Mouse (Mus musculus) neural tube, embryonic 12.5 days (tissue): ENCODE measurements at regions not wholly inside any gene's neighbourhood (a gene's known extent, or its start where the extent isn't known, plus 50 kb on each side); places are given as distances from the start of the nearest gene placed in this dataset.

Experiments used
- ATAC-seq: fragments of 200-750 bp; cut with Nextera tagmentation; 2 replicates; pipeline ENCODE4 v1.8.0; 2017; ENCODE audit warnings: low read depth, mild to moderate bottlenecking, moderate TSS enrichment, moderate library complexity; ENCODE audit not compliant: low FRiP score
- H3K27ac ChIP-seq: fragments of 300-500 bp; sonication (generic); 2 replicates; pipeline ENCODE4 v1.5.1; 2016
- H3K27me3 ChIP-seq: fragments of 300-500 bp; sonication (generic); replicated peaks from 2 replicates; pipeline ENCODE4 v1.6.1; 2016; ENCODE audit warnings: mild to moderate bottlenecking
- H3K36me3 ChIP-seq: fragments of 300-500 bp; sonication (generic); 2 replicates; pipeline ENCODE4 v1.6.1; 2016; ENCODE audit warnings: mild to moderate bottlenecking
- H3K4me1 ChIP-seq: fragments of 300-500 bp; sonication (generic); 2 replicates; pipeline ENCODE4 v1.6.1; 2016
- H3K4me2 ChIP-seq: fragments of 300-500 bp; sonication (generic); replicated peaks from 2 replicates; pipeline ENCODE4 v1.6.1; 2016; ENCODE audit warnings: mild to moderate bottlenecking
- H3K4me3 ChIP-seq: fragments of 300-500 bp; sonication (generic); 2 replicates; pipeline ENCODE4 v1.5.1; 2016
- H3K9ac ChIP-seq: fragments of 300-500 bp; sonication (generic); 2 replicates; pipeline ENCODE4 v1.6.1; 2016; ENCODE audit warnings: mild to moderate bottlenecking
- H3K9me3 ChIP-seq: fragments of 300-500 bp; sonication (generic); 2 replicates; pipeline ENCODE4 v1.6.1; 2016; ENCODE audit warnings: mild to moderate bottlenecking
- WGBS: fragments of 180-500 bp; shearing (Covaris S2); methylation state at CpG from one replicate; pipeline ENCODE4 v1.1.7; 2016; 5-methylcytosine and 5-hydroxymethylcytosine counted together

DNA sequence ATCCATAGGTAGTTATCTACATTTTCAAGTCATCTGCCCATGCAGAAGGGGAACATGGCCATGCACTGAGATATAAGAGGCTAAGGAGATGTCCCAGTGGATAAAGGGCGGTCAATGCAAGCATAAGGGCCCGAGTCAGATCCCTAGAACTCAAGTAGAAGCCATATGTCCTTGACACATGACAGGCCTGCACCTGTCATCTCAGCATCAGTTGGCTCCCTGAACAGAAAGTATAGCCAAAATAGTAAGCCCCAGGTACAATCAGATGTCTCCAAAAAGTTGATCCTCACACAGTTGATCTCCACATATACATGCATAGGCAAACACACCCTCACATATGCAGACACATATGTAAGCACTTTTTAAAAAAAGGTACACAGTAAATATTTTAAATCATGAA lies 152.0 kb downstream of the Cox18 start:
- H3K27me3 ChIP-seq: no peaks in the 10 kb centered on the region
- H3K27ac ChIP-seq: no peak overlapping the region
- no peaks in the 10 kb centered on the region for H3K9me3 ChIP-seq
- H3K4me2 ChIP-seq: no peak overlapping the region
- H3K36me3 ChIP-seq: no peaks in the 10 kb centered on the region
- 92% methylated on average over 2 of the region's 2 CpGs for WGBS
- H3K4me3 ChIP-seq: no peak overlapping the region
- no peak overlapping the region for H3K9ac ChIP-seq
- no peaks in the 10 kb centered on the region for H3K4me1 ChIP-seq
- no peak for ATAC-seq

DNA sequence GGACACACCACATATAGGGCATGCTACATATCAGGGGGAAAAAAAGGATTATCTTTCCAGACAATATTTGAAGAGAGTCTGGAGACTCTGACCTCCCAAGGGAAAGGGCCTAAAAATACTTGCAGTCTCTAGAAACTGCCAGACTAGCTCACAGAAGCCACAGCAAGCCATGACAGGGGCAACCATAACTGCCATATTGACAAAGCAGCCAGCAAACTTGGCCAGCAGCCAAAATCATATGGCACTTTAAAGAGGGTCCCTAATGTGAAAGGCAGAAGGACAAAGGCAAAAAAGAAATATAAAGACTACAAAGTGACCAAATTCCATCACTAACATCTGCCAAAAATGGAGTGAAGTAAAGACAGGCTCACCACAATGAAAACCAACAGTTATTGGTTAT lies 155.2 kb downstream of the Cox18 start:
- Histone ChIP-seq H3K27me3 (no peaks in the 10 kb centered on the region), H3K27ac (no peak overlapping the region), H3K4me1 (no peaks in the 10 kb centered on the region), H3K36me3 (no peaks in the 10 kb centered on the region), H3K4me2 (no peak overlapping the region), H3K9me3 (no peaks in the 10 kb centered on the region), H3K9ac (no peak overlapping the region), H3K4me3 (no peak overlapping the region)
- ATAC-seq: no peak

DNA sequence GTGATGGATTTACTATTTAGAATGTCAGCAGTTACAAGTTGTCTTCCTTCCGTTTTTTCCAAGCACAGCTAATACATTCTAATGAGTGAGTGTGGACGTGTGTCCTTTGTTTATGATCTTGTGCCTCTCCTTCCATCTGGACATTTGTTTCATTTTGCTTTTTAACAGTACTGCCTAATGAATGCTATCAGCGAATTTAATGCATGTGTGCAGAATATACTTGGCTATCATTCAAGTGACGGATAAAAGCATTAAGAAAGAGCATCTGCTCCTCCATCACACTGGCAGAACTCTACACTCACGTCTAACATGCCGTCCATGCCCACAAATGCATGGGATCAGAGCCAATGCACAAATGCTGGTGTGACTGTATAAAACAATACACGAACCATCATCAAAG lies 156.0 kb downstream of the Cox18 start:
- Histone ChIP-seq H3K27ac (no peak overlapping the region), H3K4me3 (no peak overlapping the region), H3K9ac (no peak overlapping the region), H3K4me1 (no peaks in the 10 kb centered on the region), H3K27me3 (no peaks in the 10 kb centered on the region), H3K9me3 (no peaks in the 10 kb centered on the region), H3K4me2 (no peak overlapping the region), H3K36me3 (no peaks in the 10 kb centered on the region)
- no peak for ATAC-seq
- 71% methylated on average over 7 of the region's 7 CpGs for WGBS

DNA sequence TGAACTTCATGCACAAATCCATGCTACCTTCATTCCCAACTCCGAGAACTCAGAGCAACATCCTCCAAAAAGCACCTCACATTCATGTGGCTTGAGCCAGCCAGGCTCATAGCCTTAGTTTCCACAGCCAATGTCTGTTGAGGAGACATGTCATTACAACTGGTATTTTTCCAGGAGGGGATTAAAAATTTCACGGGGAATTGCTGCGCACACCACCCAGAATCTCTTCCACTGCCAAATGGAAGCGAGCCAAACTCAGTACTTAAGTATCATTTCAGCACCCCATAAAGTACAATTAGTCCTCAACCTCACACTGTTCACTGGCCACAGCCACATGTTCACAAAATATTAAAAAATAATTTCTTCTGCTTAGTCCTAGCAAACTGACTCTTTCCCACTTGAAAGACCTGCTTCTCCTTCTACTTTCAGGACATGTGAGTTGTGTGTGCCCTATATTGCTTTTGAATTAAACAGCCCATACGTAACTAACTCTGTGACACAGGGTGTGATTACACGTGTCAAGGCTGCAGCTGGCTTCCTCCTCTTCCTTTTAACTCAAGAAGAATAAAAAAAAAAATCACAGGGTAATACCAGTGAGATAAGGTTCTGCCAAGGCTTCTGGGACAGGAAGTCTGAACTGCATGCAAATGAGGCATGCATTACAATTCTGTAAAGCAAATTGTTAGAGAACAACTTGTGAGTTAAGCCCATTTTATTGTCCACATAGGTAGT lies 157.8 kb downstream of the Cox18 start:
- H3K4me3 ChIP-seq: no peak overlapping the region
- H3K27ac ChIP-seq: no peak overlapping the region
- H3K9ac ChIP-seq: no peak overlapping the region
- H3K4me1 ChIP-seq: no peaks in the 10 kb centered on the region
- no peak for ATAC-seq
- no peaks in the 10 kb centered on the region for H3K9me3 ChIP-seq
- H3K4me2 ChIP-seq: no peak overlapping the region
- H3K27me3 ChIP-seq: no peaks in the 10 kb centered on the region
- WGBS: 82% methylated on average over 6 of the region's 6 CpGs
- no peaks in the 10 kb centered on the region for H3K36me3 ChIP-seq

DNA sequence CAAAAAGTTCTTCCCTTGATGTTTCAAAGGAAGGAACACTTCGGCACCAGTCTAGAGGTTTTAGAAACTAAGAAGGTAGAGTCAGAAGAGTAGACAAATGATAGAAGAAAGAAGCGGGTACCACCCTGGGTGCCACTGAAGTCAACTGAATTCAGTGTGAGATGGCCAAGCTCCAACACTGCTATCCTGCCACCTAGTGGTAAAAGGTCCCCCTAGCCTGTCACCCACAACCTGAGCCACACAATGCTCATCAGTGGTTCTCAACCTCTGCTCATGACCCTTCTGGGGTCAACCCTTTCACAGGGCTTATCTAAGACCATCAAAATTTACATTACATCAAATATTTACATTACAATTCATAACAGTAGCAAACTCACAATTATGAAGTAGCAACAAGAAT lies 168.1 kb downstream of the Cox18 start:
- 84% methylated on average over 2 of the region's 2 CpGs for WGBS
- Histone ChIP-seq H3K4me2 (no peak overlapping the region), H3K27me3 (no peaks in the 10 kb centered on the region), H3K4me3 (no peak overlapping the region), H3K9me3 (no peaks in the 10 kb centered on the region), H3K36me3 (no peaks in the 10 kb centered on the region), H3K4me1 (no peaks in the 10 kb centered on the region), H3K27ac (no peak overlapping the region), H3K9ac (no peak overlapping the region)
- no peak for ATAC-seq

DNA sequence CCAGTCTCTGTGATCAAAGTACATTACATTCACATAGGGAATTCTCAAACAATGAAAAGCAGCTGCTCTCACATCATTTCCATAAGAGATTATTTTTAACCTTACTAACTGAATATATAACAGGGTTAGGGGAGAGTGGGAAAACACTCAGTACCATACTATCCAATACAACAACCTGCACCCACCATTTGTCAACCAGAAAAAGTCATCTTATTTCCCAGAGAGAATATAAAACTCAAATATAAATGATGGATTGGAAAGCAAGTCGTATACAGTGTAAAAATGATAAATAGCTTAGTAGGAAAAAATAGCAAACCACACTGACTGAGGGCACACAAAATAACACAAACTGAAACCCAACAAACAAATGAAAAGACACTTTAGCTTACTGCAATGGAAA lies 169.4 kb upstream of the Adamts3 start:
- peak; percentile 60; the same call in 1 of the 2 replicates for ATAC-seq
- Histone ChIP-seq H3K9me3 (no peaks in the 10 kb centered on the region), H3K27ac (no peak overlapping the region), H3K4me1 (no peaks in the 10 kb centered on the region), H3K27me3 (no peaks in the 10 kb centered on the region), H3K36me3 (no peaks in the 10 kb centered on the region), H3K9ac (no peak overlapping the region), H3K4me2 (no peak overlapping the region), H3K4me3 (no peak overlapping the region)
- 68% methylated on average over 1 of the region's 1 CpGs for WGBS

DNA sequence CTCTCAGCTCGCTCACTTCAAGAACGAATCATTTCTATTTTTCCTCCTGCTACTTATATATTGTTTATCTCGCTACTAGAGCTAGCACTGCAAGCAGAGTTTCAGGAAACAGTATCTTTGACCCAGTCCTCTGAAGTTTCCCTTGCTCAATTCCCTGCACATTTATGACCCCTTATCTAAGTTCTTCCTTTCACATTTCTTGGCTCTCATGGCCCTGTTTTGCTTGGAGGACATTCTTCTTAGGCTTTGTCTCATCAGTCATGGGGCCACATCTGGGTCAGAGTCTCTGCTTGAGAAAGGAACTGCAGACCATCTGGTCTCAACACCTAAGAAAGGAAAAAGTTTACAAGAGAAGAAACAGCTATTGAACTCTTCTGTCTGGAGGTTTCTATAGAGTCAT lies 166.7 kb upstream of the Adamts3 start:
- Histone ChIP-seq H3K9ac (no peak overlapping the region), H3K4me3 (no peak overlapping the region), H3K4me1 (no peaks in the 10 kb centered on the region), H3K9me3 (no peaks in the 10 kb centered on the region), H3K27me3 (no peaks in the 10 kb centered on the region), H3K4me2 (no peak overlapping the region), H3K36me3 (no peaks in the 10 kb centered on the region), H3K27ac (no peak overlapping the region)
- WGBS: 86% methylated on average over 3 of the region's 3 CpGs
- ATAC-seq: no peak

DNA sequence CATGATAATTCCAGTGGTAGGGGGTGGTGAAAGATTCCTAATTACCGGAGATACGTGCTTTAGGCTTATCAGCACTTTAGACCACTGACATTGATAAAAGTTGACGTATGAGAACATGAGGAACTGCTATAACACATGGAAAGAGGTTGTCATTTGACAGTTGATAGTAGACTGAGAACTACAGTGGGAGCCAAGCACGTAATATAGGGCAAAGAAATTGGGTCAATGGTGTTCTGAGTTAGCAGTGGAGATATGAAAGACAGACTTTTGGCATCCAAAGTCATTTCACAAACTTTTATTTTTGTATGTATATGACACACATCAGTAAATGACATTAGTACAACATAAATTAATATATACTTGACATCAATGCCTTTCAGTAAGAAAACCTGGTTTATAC lies 159.6 kb upstream of the Adamts3 start:
- no peaks in the 10 kb centered on the region for H3K4me1 ChIP-seq
- H3K4me2 ChIP-seq: no peak overlapping the region
- 89% methylated on average over 4 of the region's 4 CpGs for WGBS
- H3K36me3 ChIP-seq: no peaks in the 10 kb centered on the region
- no peak overlapping the region for H3K9ac ChIP-seq
- no peak for ATAC-seq
- no peaks in the 10 kb centered on the region for H3K9me3 ChIP-seq
- no peaks in the 10 kb centered on the region for H3K27me3 ChIP-seq
- H3K27ac ChIP-seq: no peak overlapping the region
- no peak overlapping the region for H3K4me3 ChIP-seq

DNA sequence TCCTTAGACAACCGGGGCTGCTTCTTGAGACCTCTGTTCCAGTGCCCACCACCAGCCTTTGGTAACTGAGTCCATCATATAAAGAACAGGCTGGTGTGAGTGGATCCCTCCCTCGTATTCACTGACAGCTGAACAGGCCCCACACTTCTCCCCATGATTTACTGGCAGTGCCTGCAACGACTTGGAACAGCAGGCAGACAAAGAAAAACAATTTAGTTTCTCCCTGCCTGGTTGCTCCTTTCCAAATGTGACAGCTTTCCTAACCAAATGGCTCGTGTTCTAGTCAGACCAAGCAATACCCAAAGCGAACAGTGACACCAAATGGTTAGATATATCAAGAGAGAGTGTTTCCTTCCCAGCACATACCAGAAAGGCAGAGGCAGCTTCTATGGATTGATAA lies 150.0 kb upstream of the Adamts3 start:
- ATAC-seq: peak; percentile 78
- Histone ChIP-seq H3K36me3 (no peaks in the 10 kb centered on the region), H3K9me3 (no peaks in the 10 kb centered on the region), H3K4me3 (no peak overlapping the region), H3K27ac (no peak overlapping the region), H3K9ac (no peak overlapping the region), H3K27me3 (no peaks in the 10 kb centered on the region), H3K4me2 (no peak overlapping the region), H3K4me1 (no peaks in the 10 kb centered on the region; the same call in 1 of the 2 replicates)
- WGBS: 22% methylated on average over 5 of the region's 5 CpGs

DNA sequence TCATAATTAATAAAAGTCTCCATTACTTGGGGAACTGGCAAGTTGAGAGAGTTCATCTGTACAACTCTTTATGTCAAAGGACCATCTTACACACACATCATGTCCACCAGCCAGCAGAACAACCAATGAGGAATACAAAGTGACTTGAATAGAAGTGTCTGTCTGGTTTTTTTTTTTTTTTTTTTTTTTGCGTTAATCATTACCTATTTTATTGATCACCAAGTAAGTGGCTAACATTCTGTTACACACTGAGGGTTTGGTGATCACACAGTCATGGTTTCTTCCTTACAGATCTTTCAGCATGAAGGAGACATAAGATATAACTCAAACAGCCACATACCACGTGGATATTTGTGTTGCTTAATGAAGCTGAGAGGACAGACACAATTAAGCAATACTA lies 147.6 kb upstream of the Adamts3 start:
- no peak for ATAC-seq
- Histone ChIP-seq H3K36me3 (no peaks in the 10 kb centered on the region), H3K9me3 (no peaks in the 10 kb centered on the region), H3K9ac (no peak overlapping the region), H3K4me1 (no peaks in the 10 kb centered on the region; the same call in 1 of the 2 replicates), H3K27me3 (no peaks in the 10 kb centered on the region), H3K27ac (no peak overlapping the region), H3K4me2 (no peak overlapping the region), H3K4me3 (no peak overlapping the region)
- 74% methylated on average over 2 of the region's 2 CpGs for WGBS

DNA sequence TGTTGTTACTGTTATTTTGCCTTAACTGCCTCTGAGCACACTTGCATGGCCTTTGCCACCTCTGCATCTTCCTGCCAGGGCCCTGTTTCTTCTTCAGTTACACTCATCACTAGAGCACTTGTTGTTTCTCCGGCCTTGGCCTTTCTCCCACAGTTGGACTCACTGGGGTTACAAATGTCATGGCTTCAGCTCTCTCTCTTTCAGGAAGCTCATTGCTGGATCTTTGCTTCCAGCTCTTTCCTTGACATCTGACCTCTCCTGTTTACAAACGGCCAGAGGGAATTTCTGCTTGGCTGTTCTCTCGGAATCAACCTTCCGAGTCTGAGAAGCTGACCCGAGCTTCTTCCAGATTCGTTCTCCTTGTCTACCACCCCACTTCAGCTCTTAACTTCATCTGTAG lies 146.6 kb upstream of the Adamts3 start:
- no peaks in the 10 kb centered on the region for H3K27me3 ChIP-seq
- no peak overlapping the region for H3K27ac ChIP-seq
- H3K9me3 ChIP-seq: no peaks in the 10 kb centered on the region
- no peaks in the 10 kb centered on the region for H3K36me3 ChIP-seq
- no peak for ATAC-seq
- H3K4me3 ChIP-seq: no peak overlapping the region
- no peaks in the 10 kb centered on the region; the same call in 1 of the 2 replicates for H3K4me1 ChIP-seq
- no peak overlapping the region for H3K9ac ChIP-seq
- 59% methylated on average over 6 of the region's 6 CpGs for WGBS
- H3K4me2 ChIP-seq: no peak overlapping the region

DNA sequence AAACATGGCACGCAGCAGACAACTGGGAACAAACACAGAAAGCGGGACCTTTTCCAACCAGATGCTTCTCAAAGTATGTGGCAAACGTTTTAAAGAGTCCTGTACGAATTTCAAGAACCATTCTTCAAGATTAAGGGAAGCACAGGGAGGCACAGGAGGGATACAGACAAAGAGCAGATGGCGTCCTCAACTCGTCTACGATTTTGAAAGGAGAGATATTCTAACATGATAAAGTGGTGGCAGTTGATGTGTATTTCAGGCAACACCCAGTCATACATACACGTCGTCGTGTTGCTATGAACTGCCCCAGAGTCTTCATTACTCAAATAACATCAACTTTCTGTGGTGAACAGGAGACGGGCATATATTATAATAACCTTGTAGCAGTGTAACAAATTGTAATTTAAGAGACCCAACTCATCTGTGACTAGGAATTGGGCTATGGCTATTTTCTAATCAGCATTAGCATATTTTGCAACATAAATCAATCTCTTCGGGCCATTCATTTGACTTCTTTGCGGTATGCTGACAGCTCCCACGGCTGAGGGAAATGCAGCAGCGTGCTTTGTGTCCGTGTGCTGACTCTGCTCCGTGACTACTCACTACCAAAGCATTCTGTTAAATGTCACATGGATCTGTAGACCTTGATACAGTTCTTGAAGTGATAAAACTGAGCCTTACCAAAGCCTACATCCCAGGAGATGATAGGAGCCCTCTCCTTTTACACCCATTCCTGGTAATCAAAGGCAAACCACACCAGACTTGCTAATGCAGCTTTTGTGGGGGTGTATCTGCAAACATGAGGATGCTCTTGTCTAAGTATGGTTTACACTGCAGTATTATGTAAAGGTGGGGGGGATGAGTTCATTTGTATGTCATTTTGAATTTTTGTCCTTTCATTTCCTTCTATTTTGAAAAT lies 144.0 kb upstream of the Adamts3 start:
- Histone ChIP-seq H3K36me3 (no peaks in the 10 kb centered on the region), H3K4me2 (no peak overlapping the region), H3K4me3 (no peak overlapping the region), H3K27me3 (no peaks in the 10 kb centered on the region), H3K9me3 (no peaks in the 10 kb centered on the region), H3K9ac (no peak overlapping the region), H3K4me1 (no peaks in the 10 kb centered on the region), H3K27ac (no peak overlapping the region)
- ATAC-seq: peak; percentile 67
- 60% methylated on average over 17 of the region's 17 CpGs for WGBS
